Mouse (Mus musculus): Measurements from ENCODE around the gene Gm13276.
"Not testable (repeated sequence)": the region's sequence is repeated elsewhere in the genome, so short reads cannot be mapped to it uniquely, and the experiment has no call there.

Gm13276 gene

GRCm38 (mm10) chr4:88782335-88782734 lies 3.2 kb upstream of the Gm13276 start:
- not testable (repeated sequence) for DNase-seq (ENCODE audit: low read depth, low spot score)

GRCm38 (mm10) chr4:88788402-88788801 lies 2.9 kb downstream of the Gm13276 start, which contains the start of gene Gm13277:
Gm13277 (plus strand) TSS chr4:88788632.
- not testable (repeated sequence) for DNase-seq (ENCODE audit: low read depth, low spot score)

- not testable (repeated sequence) for DNase-seq (ENCODE audit: low read depth, low spot score)
Observed at GRCm38 (mm10) chr4:88791250-88791649, 5.7 kb downstream of the Gm13276 start, which contains the start of gene Gm13278. Gm13278 (plus strand) TSS chr4:88791550.

- DNase-seq (ENCODE audit: low read depth, low spot score): not testable (repeated sequence)
Observed at GRCm38 (mm10) chr4:88793936-88794675, 8.6 kb downstream of the Gm13276 start, which contains the start of gene Gm13275. Gm13275 (plus strand) TSS chr4:88794487.

GRCm38 (mm10) chr4:88797097-88797496 lies 11.6 kb downstream of the Gm13276 start, which contains the start of gene Gm13279:
Gm13279 (plus strand) TSS chr4:88797397.
- not testable (repeated sequence) for DNase-seq (ENCODE audit: low read depth, low spot score)

GRCm38 (mm10) chr4:88799365-88799764 lies 13.9 kb downstream of the Gm13276 start, which contains the start of gene Gm13285:
Gm13285 (plus strand) TSS chr4:88799665.
- not testable (repeated sequence) for DNase-seq (ENCODE audit: low read depth, low spot score)

- DNase-seq (ENCODE audit: low read depth, low spot score): not testable (repeated sequence)
Observed at GRCm38 (mm10) chr4:88802954-88803353, 17.4 kb downstream of the Gm13276 start, which contains the start of gene Gm13287. Gm13287 (plus strand) TSS chr4:88803254.

GRCm38 (mm10) chr4:88805231-88805630 lies 19.7 kb downstream of the Gm13276 start, which contains the start of gene Gm13288:
Gm13288 (plus strand) TSS chr4:88805531.
- DNase-seq (ENCODE audit: low read depth, low spot score): not testable (repeated sequence)

- not testable (repeated sequence) for DNase-seq (ENCODE audit: low read depth, low spot score)
Observed at GRCm38 (mm10) chr4:88805761-88806160, 20.3 kb downstream of the Gm13276 start.

- DNase-seq (ENCODE audit: low read depth, low spot score): no peak
Observed at GRCm38 (mm10) chr4:88815928-88816327, 30.4 kb downstream of the Gm13276 start, which contains the start of gene Ifna7. Ifna7 (plus strand) TSS chr4:88816228.

GRCm38 (mm10) chr4:88819659-88820058 lies 34.1 kb downstream of the Gm13276 start, which contains the start of gene Ifna11:
Ifna11 (plus strand) TSS chr4:88819959.
- no peak for DNase-seq (ENCODE audit: low read depth, low spot score)

- peak; percentile 29 for DNase-seq (ENCODE audit: low read depth, low spot score)
Observed at GRCm38 (mm10) chr4:88822995-88823394, 37.5 kb downstream of the Gm13276 start.

GRCm38 (mm10) chr4:88827116-88827515 lies 41.6 kb downstream of the Gm13276 start, which contains the start of gene Ifna6:
Ifna6 (plus strand) TSS chr4:88827416.
- not testable (repeated sequence) for DNase-seq (ENCODE audit: low read depth, low spot score)

- peak; percentile 37 for DNase-seq (ENCODE audit: low read depth, low spot score)
Observed at GRCm38 (mm10) chr4:88830523-88830922, 45.0 kb downstream of the Gm13276 start.

GRCm38 (mm10) chr4:88835225-88835624 lies 49.7 kb downstream of the Gm13276 start, which contains the start of gene Ifna5:
Ifna5 (plus strand) TSS chr4:88835525.
- DNase-seq (ENCODE audit: low read depth, low spot score): not testable (repeated sequence)

All from CD4-positive helper T cell, adult 2 months (primary cell).